In genomic region chr3:101836971-101837370, GRCm38 (mm10) we compare ENCODE assay signal across 30 mouse cellular contexts. TPM values are rescaled to one million over a fixed set of nuclear protein-coding genes. Genes with fewer than 3 reads are reported as not detected.
DNase-seq lines count a peak whose midpoint lies in the region; ATAC-seq and TF ChIP-seq lines count a peak whose summit lies in the region.
"Had no signal": no experiment of that assay in that cellular context is flagged by ENCODE, and none has a peak within 500 bp of the region (broad histone marks: within the 10 kb centered on the region; RNA-seq: fewer than 3 reads in every experiment).

No protein-coding gene starts in this region.

- no peak for ATAC-seq in heart, embryonic 13.5 days (ENCODE audit: extremely low read depth, insufficient number of reproducible peaks, low FRiP score, low TSS enrichment)
- ATAC-seq in midbrain, embryonic 13.5 days: peak; percentile 18; the same call in 1 of the 2 replicates
- no peak for ATAC-seq in midbrain, embryonic 14.5 days (ENCODE audit: low FRiP score, low TSS enrichment)
- ATAC-seq in embryonic facial prominence, embryonic 15.5 days (ENCODE audit: insufficient number of reproducible peaks, low FRiP score, low TSS enrichment, low read depth): no peak
- no peak for ATAC-seq in liver, embryonic 11.5 days (replicated peaks; ENCODE audit: low FRiP score)
- ATAC-seq: CD4-positive, CD25-positive, alpha-beta regulatory T cell, adult 4 months; inflammation-experienced regulatory T-cells, adult 6 months had no signal

- TF ChIP-seq CTCF in heart, adult 2 months (IDR thresholded peaks at IDR 0.05): no peak

- no peaks in the 10 kb centered on the region for H3K27me3 ChIP-seq in heart, embryonic 13.5 days (replicated peaks)
- no peaks in the 10 kb centered on the region for H3K27me3 ChIP-seq in heart, adult 2 months (ENCODE audit: control insufficient read depth, insufficient read depth, low read length)
- no peaks in the 10 kb centered on the region for H3K27me3 ChIP-seq in midbrain, embryonic 13.5 days
- H3K27me3 ChIP-seq in midbrain, embryonic 14.5 days (ENCODE audit: control insufficient read depth, insufficient read depth, low read length): no peaks in the 10 kb centered on the region
- H3K27me3 ChIP-seq in embryonic facial prominence, embryonic 15.5 days: no peaks in the 10 kb centered on the region
- H3K27me3 ChIP-seq in liver, embryonic 11.5 days (replicated peaks; ENCODE audit: control insufficient read depth, insufficient read depth, low read length): no peaks in the 10 kb centered on the region
- H3K27me3 ChIP-seq: hindbrain, embryonic 15.5 days; kidney, embryonic 15.5 days; liver, embryonic 15.5 days; lung, embryonic 15.5 days; midbrain, embryonic 12.5 days had no signal

- no peaks in the 10 kb centered on the region for H3K36me3 ChIP-seq in heart, embryonic 13.5 days
- no peaks in the 10 kb centered on the region for H3K36me3 ChIP-seq in heart, adult 2 months (ENCODE audit: control insufficient read depth, insufficient read depth, low read length)
- no peaks in the 10 kb centered on the region for H3K36me3 ChIP-seq in midbrain, embryonic 13.5 days
- no peaks in the 10 kb centered on the region for H3K36me3 ChIP-seq in midbrain, embryonic 14.5 days (ENCODE audit: control insufficient read depth, insufficient read depth, low read length)
- H3K36me3 ChIP-seq in embryonic facial prominence, embryonic 15.5 days: no peaks in the 10 kb centered on the region
- no peaks in the 10 kb centered on the region for H3K36me3 ChIP-seq in liver, embryonic 11.5 days (ENCODE audit: control insufficient read depth, insufficient read depth, low read length)
- H3K36me3 ChIP-seq: hindbrain, embryonic 10.5 days; hindbrain, embryonic 15.5 days; kidney, embryonic 15.5 days; liver, embryonic 15.5 days; lung, embryonic 15.5 days; midbrain, embryonic 12.5 days had no signal

- H3K9ac ChIP-seq in heart, embryonic 13.5 days: no peak overlapping the region
- H3K9ac ChIP-seq in heart, adult 2 months (ENCODE audit: low read depth, low read length): no peak overlapping the region
- no peak overlapping the region for H3K9ac ChIP-seq in midbrain, embryonic 13.5 days (replicated peaks)
- H3K9ac ChIP-seq in midbrain, embryonic 14.5 days (replicated peaks; ENCODE audit: low read length): no peak overlapping the region
- H3K9ac ChIP-seq in embryonic facial prominence, embryonic 15.5 days: no peak overlapping the region
- H3K9ac ChIP-seq in liver, embryonic 11.5 days (ENCODE audit: low read depth, low read length): no peak overlapping the region
- H3K9ac ChIP-seq: kidney, embryonic 15.5 days; liver, embryonic 15.5 days; lung, embryonic 15.5 days; midbrain, embryonic 12.5 days had no signal

- H3K9me3 ChIP-seq in heart, embryonic 13.5 days: no peaks in the 10 kb centered on the region
- no peaks in the 10 kb centered on the region for H3K9me3 ChIP-seq in midbrain, embryonic 13.5 days
- no peaks in the 10 kb centered on the region for H3K9me3 ChIP-seq in midbrain, embryonic 14.5 days (ENCODE audit: control insufficient read depth, low read length)
- H3K9me3 ChIP-seq in embryonic facial prominence, embryonic 15.5 days (replicated peaks): no peaks in the 10 kb centered on the region
- no peaks in the 10 kb centered on the region for H3K9me3 ChIP-seq in liver, embryonic 11.5 days (ENCODE audit: control insufficient read depth, low read length)
- H3K9me3 ChIP-seq: hindbrain, embryonic 10.5 days; hindbrain, embryonic 15.5 days; kidney, embryonic 15.5 days; liver, embryonic 15.5 days; lung, embryonic 15.5 days; midbrain, embryonic 12.5 days had no signal

- H3K4me1 ChIP-seq in heart, embryonic 13.5 days: peaks cover 22% of the 10 kb centered on the region
- H3K4me1 ChIP-seq in heart, adult 2 months (ENCODE audit: control insufficient read depth, insufficient read depth, low read length): no peaks in the 10 kb centered on the region
- H3K4me1 ChIP-seq in midbrain, embryonic 13.5 days (replicated peaks): peaks cover 15% of the 10 kb centered on the region
- H3K4me1 ChIP-seq in midbrain, embryonic 14.5 days (ENCODE audit: control insufficient read depth, insufficient read depth, low read length): peaks cover 10% of the 10 kb centered on the region
- peaks cover 24% of the 10 kb centered on the region for H3K4me1 ChIP-seq in embryonic facial prominence, embryonic 15.5 days
- peaks cover 7% of the 10 kb centered on the region; the same call in 1 of the 2 replicates for H3K4me1 ChIP-seq in liver, embryonic 11.5 days (replicated peaks; ENCODE audit: control insufficient read depth, insufficient read depth, low read length)

- no peak overlapping the region for H3K4me3 ChIP-seq in heart, embryonic 13.5 days
- H3K4me3 ChIP-seq in heart, adult 2 months: no peak overlapping the region
- no peak overlapping the region for H3K4me3 ChIP-seq in midbrain, embryonic 13.5 days (replicated peaks)
- H3K4me3 ChIP-seq in midbrain, embryonic 14.5 days (replicated peaks; ENCODE audit: low read depth, low read length): no peak overlapping the region
- no peak overlapping the region for H3K4me3 ChIP-seq in embryonic facial prominence, embryonic 15.5 days (replicated peaks)
- H3K4me3 ChIP-seq in liver, embryonic 11.5 days (ENCODE audit: low read depth, low read length): no peak overlapping the region
- H3K4me3 ChIP-seq: layer of hippocampus, adult 2 months; left cerebral cortex, adult 2 months; liver, embryonic 15.5 days had no signal

- H3K4me2 ChIP-seq in heart, embryonic 13.5 days: no peak overlapping the region
- no peak overlapping the region for H3K4me2 ChIP-seq in midbrain, embryonic 13.5 days (replicated peaks)
- H3K4me2 ChIP-seq in midbrain, embryonic 14.5 days (ENCODE audit: low read length): no peak overlapping the region
- no peak overlapping the region for H3K4me2 ChIP-seq in embryonic facial prominence, embryonic 15.5 days (replicated peaks)
- no peak overlapping the region for H3K4me2 ChIP-seq in liver, embryonic 11.5 days

- intact Hi-C loops in heart, adult 2 months (cut with DNase I): no loop called here

- no peak for TF ChIP-seq POLR2A in heart, adult 2 months (IDR thresholded peaks at IDR 0.05; ENCODE audit: insufficient read depth, low read depth, low read length)

- no peak for DNase-seq in heart, adult 2 months
- no peak for DNase-seq in midbrain, embryonic 14.5 days
- DNase-seq in right cerebral cortex, postnatal 25 days: no peak
- no peak for DNase-seq in liver, embryonic 11.5 days (ENCODE audit: low spot score)
- DNase-seq: adrenal gland, adult 8-10 months; cerebellum, adult 2 months; cerebellum, postnatal 25 days; gastrocnemius, adult 2 months; gastrocnemius, postnatal 36 days; heart, postnatal 14 days; kidney, adult 11 months; kidney, postnatal 36 days; spleen, adult 18-20 months; thymus, postnatal 4 days had no signal

- 0 out of 2 replicates have a peak overlapping the region, but pooled peaks have one; percentile 30 for H3K27ac ChIP-seq in heart, embryonic 13.5 days (replicated peaks)
- H3K27ac ChIP-seq in heart, adult 2 months: no peak overlapping the region
- no peak overlapping the region for H3K27ac ChIP-seq in midbrain, embryonic 13.5 days
- H3K27ac ChIP-seq in midbrain, embryonic 14.5 days (replicated peaks; ENCODE audit: low read depth, low read length): no peak overlapping the region
- peak overlapping the region; percentile 77; the same call in 1 of the 2 replicates for H3K27ac ChIP-seq in embryonic facial prominence, embryonic 15.5 days (replicated peaks)
- no peak overlapping the region for H3K27ac ChIP-seq in liver, embryonic 11.5 days (ENCODE audit: low read depth, low read length)
- H3K27ac ChIP-seq: layer of hippocampus, adult 2 months; left cerebral cortex, adult 2 months; liver, embryonic 15.5 days had no signal

- no peak for TF ChIP-seq EP300 in heart, adult 2 months (IDR thresholded peaks at IDR 0.05; ENCODE audit: insufficient read depth, low read depth, low read length)

- WGBS in heart, embryonic 13.5 days: 70% methylated on average over 3 of the region's 3 CpGs
- 87% methylated on average over 3 of the region's 3 CpGs for WGBS in heart, adult 2 months
- 92% methylated on average over 3 of the region's 3 CpGs for WGBS in midbrain, embryonic 13.5 days
- WGBS in midbrain, embryonic 14.5 days: 87% methylated on average over 3 of the region's 3 CpGs
- WGBS in embryonic facial prominence, embryonic 15.5 days: 86% methylated on average over 3 of the region's 3 CpGs
- 69% methylated on average over 3 of the region's 3 CpGs for WGBS in liver, embryonic 11.5 days

- H3K79me2 ChIP-seq in heart, adult 2 months (replicated peaks; ENCODE audit: control insufficient read depth, insufficient read depth, low read length): no peaks in the 10 kb centered on the region

RNA-seq across cellular contexts. Expression of gene Mab21l3, which starts 11.8 kb away (rescaled TPM):
- polyA plus RNA-seq in heart, embryonic 13.5 days (2015; fragmentation: Nextera tagmentation; extraction: Ambion mirVana): 0.28 and 0.55 TPM in 2 replicates
- not detected for total RNA-seq in heart, adult 2 months (2021)
- 0.16 TPM in 1 of 2 replicates, not detected in the other for polyA plus RNA-seq in heart, adult 2 months (2012; rRNA removed)
- 0.35 TPM in 2 replicates for polyA plus RNA-seq in midbrain, embryonic 13.5 days (2015; fragmentation: Nextera tagmentation; extraction: Ambion mirVana)
- polyA plus RNA-seq in midbrain, embryonic 14.5 days (2014; fragmentation: Nextera tagmentation; extraction: Ambion mirVana): 0.23 TPM in 1 of 2 replicates, not detected in the other
- 2.6 and 2.7 TPM in 2 replicates for polyA plus RNA-seq in embryonic facial prominence, embryonic 15.5 days (2015; fragmentation: Nextera tagmentation; extraction: Ambion mirVana)
- polyA plus RNA-seq in liver, embryonic 11.5 days (2014; fragmentation: Nextera tagmentation; extraction: Ambion mirVana): 0.11 and 0.14 TPM in 2 replicates
- total RNA-seq: gastrocnemius, adult 2 months; gastrocnemius, postnatal 36 days; heart, adult 8-10 months; heart, postnatal 14 days; megakaryocyte progenitor cell, adult 5-6 weeks; neutrophil, adult 5-6 weeks had no signal
- polyA plus RNA-seq: CD4-positive, CD25-positive, alpha-beta regulatory T cell, adult 4 months; liver, embryonic 15.5 days had no signal

Comparison
In these comparisons a context has a peak if more than half of its experiments do, and no peak if none do; other contexts are left out.
1. H3K27ac ChIP-seq: peak in heart, embryonic 13.5 days (single experiment) and embryonic facial prominence, embryonic 15.5 days (single experiment); none in heart, adult 2 months (single experiment), midbrain, embryonic 13.5 days (single experiment), midbrain, embryonic 14.5 days (single experiment) and liver, embryonic 11.5 days (single experiment).